Mouse (Mus musculus): ENCODE measurements around the gene Psen2.
A peak's percentile ranks its signal among the peaks of the same experiment; 100 is the strongest.

The Psen2 gene

GRCm38 (mm10) chr1:180263364-180263997 is at the start of gene Psen2:
Gene Psen2, minus strand, starts transcription at chr1:180263438.
- DNase-seq (ENCODE audit: low spot score) = peak; percentile 94

- peak; percentile 73 for DNase-seq (ENCODE audit: low spot score)
Measured at GRCm38 (mm10) chr1:180312792-180313311, 49.6 kb upstream of the Psen2 start.

DNA sequence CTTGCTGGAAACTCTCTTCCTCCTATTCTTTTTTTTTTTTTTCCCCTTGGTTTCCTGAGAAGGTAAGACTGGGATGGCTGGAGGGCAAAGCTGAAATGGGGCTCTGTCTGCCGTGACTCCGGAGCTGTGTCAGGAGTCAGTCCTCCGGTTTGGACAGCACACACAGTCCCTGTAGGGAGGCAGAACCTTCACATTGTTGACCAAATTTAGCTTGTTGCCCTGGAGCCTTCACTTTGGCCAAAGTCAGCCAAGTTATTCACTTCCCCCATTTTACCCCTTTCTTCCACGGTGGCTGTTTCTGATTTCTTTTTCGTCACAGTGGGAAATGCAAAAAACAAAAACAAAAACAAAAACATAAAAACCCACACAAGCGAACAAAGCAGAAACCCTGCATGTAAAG is 49.0 kb upstream of the Psen2 start:
- DNase-seq (ENCODE audit: low spot score) = no peak

DNA sequence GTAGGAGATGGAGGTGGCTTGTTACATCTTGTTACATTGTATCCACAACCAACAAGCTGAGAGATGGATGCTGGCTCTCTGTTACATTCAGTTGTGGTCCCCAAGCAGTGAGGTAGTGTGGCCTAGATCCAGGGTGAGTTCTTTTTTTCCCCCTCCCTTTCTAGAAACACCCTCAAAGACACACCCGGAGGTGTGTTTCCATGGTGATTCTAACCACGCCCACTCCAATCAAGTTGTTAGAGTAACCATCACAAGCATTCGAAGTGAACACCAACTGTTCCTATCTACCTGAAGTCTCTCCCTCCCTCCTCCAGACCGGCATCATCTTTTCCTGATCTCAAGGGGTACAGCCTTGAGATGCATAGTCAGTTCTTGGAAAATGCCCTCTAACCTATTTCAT is 45.7 kb upstream of the Psen2 start:
- DNase-seq (ENCODE audit: low spot score) = no peak

- DNase-seq (ENCODE audit: low spot score) = no peak
Measured at GRCm38 (mm10) chr1:180307661-180308060, 44.4 kb upstream of the Psen2 start.

- no peak for DNase-seq (ENCODE audit: low spot score)
Measured at GRCm38 (mm10) chr1:180306889-180307288, 43.7 kb upstream of the Psen2 start.

DNA sequence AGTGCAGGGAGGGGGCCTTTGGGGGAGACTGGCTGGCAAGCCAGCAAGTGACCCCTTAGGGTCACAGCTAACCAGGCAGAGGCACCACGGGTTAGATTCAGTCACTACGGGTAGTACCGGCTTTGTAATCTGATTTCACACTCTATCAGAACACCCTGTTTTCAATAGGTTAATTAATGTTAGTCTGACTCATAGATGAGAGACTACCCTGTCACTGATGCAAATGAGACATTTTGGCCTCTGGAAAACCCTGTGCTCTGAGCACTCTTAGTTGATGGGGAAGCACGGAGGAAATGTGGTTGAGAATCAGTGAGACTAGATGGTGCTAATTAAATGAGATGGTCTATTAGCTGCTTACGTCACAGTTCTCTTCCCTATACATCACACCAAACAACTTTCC is 40.4 kb upstream of the Psen2 start:
- DNase-seq (ENCODE audit: low spot score) = no peak

DNA sequence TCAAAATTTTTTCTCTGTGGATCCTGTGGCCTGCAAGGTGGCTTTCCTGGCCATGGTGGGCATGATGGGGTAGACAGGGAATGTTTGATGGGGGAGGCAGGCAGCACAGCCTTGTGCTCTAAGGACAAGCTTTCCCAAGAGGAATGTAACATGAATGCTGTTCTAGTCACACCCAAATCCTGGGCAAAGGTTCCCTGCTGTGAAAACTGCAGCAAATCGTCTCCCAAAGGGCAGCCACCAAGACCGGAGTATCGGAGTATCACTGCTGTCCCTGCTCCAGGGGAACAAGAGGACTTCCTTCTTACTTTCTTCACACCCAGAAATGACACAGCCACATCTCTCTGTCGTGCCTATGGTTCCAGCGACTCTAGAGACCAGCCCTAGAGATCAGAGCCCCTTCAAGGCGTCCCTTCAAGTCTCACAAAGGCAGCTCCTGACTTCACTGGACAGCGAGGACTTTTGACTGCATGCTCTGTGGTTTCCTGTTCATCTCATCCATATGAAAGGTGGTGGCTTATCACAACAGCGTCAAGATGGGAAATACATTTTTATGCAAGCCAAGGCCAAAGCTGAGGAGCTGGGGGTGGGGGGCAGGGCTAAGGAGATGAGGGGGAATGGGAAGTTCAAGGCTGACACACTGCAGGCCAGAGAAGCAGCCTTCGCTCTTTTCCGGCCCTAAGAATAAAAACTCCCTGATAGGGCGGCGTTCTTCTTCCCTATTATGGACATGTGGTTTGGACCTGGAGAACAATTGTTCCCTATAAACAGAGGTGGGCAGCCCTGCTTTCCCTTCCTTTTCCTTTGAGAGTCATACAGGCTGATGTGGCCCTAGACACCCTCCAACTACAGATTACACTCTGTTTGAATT is 39.2 kb upstream of the Psen2 start:
- DNase-seq (ENCODE audit: low spot score) = no peak

- DNase-seq (ENCODE audit: low spot score) = no peak
Measured at GRCm38 (mm10) chr1:180300997-180301396, 37.8 kb upstream of the Psen2 start.

DNA sequence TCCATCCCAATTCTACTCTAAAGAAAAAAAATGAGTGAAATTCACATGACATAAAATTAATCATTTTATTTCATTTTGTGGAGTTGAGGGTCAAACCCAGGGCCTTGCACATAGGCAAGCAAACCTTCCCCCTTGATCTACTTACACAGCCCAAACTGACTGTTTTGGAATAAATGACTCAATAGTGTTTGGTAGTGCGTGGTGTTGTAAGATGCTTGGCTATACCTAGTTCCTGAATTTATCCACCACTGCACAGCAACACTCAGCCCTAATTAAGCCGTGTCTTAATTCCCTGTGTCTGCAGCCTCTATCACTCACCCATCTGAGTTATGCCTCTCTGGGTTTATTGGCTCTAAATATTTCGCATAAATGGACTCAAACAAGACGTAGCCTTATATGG is 37.1 kb upstream of the Psen2 start:
- DNase-seq (ENCODE audit: low spot score) = no peak

GRCm38 (mm10) chr1:180299697-180300096 is 36.5 kb upstream of the Psen2 start:
- no peak for DNase-seq (ENCODE audit: low spot score)

GRCm38 (mm10) chr1:180296088-180296487 is 32.9 kb upstream of the Psen2 start:
- DNase-seq (ENCODE audit: low spot score) = no peak

DNA sequence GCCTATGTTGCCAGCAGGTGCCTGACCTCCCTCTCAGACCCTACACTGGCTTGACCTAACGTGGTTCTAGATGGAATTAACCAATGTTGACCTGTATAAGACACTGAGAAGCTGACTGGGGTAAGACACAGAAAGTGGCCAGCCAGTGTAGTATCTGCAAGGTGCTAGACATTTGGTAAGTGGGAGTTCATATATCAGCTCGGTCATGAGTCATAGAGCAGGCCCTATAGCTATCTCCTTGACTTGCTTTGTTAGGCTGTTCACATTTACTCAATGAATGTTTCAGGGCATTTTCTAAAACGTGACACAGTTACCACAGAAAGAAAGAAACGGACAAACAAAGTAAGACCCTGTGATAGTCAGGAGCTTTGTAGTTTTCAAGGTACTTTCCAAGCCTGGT is 27.1 kb upstream of the Psen2 start:
- no peak for DNase-seq (ENCODE audit: low spot score)

DNA sequence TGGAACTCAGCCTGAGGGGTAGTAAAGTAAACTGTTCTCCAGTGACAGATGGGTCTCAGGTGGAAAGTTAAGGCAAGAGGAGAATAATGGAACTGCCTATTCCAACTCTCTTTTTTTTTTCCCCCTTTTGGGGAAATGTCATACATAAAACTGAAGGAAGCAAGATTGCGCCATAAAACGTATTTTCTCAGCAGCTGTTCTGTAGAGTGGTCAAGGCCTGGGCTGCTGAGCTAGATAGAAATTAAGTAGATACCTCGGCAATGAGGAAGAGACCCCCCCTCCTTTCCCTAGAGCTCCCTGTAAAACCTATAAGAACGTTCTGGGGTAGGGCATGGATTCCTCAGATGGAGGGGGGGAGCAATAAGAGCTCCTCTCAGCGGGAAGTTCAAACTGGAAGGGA is 26.6 kb upstream of the Psen2 start:
- DNase-seq (ENCODE audit: low spot score) = no peak

- no peak for DNase-seq (ENCODE audit: low spot score)
Measured at GRCm38 (mm10) chr1:180288872-180289468, 25.7 kb upstream of the Psen2 start.

DNA sequence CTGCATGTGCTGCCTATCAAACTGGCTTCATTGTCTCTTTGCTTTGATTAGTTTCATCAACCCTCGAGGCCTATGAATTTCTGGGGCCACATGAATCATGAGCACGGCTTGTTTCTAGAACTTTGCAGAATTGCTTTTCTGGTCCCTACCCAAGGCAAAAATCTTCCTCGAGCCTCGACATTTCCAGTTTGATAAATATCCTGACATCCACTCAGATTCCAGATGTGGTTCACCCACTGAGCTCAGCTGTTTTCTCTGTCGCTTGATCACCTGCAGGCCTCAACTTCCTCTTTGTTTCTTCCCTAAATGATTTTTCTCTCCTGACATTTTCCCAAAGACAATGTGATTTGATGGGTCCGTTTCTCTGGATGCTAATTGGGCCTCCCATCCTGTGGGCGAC is 25.0 kb upstream of the Psen2 start:
- no peak for DNase-seq (ENCODE audit: low spot score)

GRCm38 (mm10) chr1:180286081-180286831 is 23.0 kb upstream of the Psen2 start:
- no peak for DNase-seq (ENCODE audit: low spot score)

DNA sequence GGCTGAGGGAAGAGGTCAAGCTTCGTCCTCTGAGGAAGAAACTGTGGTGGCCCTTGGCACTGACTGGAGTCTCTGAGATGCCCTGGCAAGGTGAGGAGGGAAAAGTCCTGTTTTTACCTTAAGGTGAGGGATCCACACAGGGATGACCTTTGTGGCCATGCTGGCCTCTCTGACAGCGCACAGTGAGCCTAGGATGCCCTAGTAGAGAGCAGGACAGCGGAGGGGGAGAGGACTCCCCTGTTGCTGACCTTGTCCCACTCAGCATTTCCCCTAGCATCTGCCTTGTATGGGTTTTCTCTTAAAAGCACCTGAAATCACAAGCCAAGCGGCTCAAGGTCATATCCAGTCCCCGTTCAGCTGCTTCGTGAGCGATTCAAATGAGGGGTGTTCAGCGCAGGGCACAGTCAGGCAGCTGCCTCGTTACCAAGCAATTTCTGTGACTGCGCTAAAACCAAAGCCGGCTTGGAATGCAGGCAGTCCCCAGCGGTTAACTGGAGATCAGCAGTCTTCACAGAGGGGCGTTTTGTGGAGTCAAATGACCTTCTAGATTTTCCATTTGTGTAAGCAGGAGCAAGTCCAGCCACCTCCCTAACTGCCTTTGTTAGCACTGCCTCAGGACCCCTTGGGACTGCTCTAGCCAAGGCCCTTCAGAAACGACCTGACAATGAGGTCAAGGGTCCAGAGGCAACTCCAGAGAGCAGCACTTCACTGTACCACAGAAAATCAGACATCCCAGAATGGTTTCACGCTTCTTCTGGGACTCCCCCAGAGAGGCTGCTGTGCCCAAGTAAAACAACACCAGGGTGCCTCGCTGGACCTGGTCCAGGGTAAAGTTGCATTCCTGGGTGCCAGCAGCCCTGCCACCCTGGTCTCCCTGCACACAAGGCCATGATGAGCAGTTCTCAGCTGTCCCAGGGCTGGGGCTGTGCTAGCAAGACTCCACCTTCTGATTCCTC is 20.9 kb upstream of the Psen2 start:
- no peak for DNase-seq (ENCODE audit: low spot score)

GRCm38 (mm10) chr1:180282581-180282980 is 19.3 kb upstream of the Psen2 start:
- DNase-seq (ENCODE audit: low spot score) = no peak

GRCm38 (mm10) chr1:180279648-180280047 is 16.4 kb upstream of the Psen2 start:
- peak; percentile 83 for DNase-seq (ENCODE audit: low spot score)

- DNase-seq (ENCODE audit: low spot score) = no peak
Measured at GRCm38 (mm10) chr1:180277563-180277962, 14.3 kb upstream of the Psen2 start.
